Mouse (Mus musculus): ENCODE results near the gene Mocs2.

Gene Mocs2

DNA sequence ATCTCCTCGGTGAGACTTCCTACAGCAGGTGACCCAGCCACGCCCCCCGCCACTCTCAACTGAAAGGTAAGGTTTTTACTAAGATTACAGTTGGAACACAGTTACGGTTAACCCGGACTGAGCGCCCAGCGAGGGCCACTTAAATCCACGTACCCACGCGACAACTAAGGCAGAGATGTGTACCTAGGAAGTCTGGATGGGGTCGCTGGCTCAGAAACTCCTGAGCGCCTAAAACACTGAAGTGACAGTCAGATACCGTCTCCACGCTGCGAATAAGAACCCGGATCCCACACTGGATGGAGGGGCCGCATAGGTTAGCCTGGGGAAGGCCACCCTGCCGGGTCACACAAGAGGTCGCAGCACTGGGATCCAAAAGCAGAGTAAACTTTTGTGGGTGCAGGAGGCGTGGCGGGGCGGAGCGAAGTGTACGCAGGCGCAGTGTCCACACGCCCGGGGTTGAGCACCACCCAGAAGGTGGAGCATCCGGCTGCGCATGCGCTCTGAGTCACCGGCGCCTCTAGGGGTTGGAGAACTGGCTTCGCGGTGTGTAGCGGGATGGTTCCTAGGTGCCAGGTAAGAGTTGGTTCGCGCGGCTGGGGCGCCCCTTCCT lies at the start of gene Mocs2:
TSS of gene Mocs2 (plus strand) at position 486 of the 610 bp plus-strand sequence.
- DNase-seq (ENCODE audit: low spot score): peak; percentile 94

DNA sequence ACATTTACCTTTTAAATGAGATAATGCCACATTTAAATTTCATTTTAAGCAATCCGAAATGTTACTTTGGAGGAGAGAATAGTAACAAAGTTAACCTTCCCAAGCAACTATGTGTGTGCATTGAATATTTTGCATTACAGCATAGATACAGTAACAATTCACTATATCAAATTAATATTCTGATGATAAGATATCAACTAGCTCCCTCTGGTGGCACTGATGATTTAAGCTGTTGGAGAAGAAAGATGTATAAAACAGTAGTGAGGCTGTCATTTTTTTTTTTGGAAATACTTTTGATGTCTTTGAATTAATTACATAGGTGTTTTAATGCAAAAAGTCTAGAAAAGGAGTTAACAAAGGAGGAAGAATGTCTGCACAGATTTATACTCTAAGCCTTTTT lies 26.5 kb upstream of the Mocs2 start:
- DNase-seq (ENCODE audit: low spot score): peak; percentile 10

DNA sequence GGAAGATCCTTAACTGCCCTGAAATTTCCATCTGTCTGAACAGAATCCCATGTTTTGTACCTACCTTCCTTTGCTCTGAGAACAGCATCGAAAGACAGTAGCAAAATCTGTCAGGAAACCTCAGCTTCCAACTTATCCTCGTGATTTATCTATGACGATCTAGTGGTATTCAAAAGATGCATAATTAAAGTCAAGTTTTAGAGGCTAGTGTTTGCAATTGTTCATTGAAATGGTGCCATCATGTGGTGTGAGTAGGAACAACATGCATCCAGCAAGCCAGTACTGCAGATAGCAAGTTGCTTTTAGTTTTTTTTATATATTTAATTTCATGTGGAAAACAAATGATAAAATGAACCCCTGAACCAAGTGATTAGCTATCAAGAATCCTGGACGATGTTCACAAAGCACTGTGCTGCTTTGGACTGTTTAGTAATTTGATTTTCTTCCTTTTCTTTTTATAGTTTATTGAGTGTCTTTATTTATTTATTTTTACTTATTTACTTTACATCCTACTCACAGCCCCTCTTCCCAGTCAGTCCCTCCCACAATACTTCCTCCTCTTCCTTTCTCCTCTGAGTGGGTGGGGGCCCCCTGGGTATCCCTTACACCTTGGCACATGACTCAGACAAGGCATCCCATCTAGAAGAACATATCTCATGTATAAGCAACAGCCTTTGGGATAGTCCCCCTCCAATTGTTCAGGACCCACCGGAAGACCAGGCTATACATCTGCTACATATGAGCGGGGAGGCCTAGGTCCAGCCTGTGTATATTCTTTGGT lies 24.6 kb upstream of the Mocs2 start:
- DNase-seq (ENCODE audit: low spot score): peak; percentile 31

DNA sequence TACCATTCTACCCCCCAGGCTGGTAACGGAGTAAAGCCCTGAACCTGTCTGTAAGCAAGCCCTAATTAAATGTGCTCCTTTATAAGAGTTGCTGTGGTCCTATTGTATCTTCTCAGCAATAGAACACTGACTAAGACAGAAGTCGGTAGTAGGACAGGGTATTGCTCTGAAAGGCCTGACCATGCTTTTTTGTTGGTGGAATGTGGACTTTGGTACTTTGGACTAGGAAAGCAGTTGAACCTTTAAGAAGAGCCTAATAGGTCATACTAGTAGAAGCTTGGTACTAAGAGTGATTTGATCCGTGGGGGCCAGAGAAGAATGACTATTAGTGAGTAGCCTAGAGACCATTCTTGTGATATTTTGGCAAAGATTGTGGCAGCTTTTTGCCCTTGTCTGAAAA lies 16.2 kb upstream of the Mocs2 start:
- DNase-seq (ENCODE audit: low spot score): no peak

DNA sequence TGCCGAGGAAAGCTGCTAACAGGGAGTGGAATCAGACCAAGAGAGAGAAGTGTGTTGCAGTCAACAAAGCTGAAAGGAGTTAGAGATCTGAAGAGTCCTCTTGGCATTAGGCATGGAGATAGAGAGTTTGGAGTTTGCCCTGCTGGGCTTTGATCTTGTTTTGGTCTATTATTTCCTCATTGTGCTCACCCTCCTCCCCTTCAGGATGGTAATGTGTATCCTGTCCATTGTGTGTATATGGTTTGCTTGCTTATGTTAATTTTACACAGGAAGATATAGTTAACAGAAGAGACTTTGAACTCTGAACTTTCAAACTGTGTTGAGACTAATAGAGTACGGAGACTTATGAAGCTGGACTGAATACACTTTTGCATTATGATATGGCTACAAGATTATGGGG lies 15.1 kb upstream of the Mocs2 start:
- no peak for DNase-seq (ENCODE audit: low spot score)

DNA sequence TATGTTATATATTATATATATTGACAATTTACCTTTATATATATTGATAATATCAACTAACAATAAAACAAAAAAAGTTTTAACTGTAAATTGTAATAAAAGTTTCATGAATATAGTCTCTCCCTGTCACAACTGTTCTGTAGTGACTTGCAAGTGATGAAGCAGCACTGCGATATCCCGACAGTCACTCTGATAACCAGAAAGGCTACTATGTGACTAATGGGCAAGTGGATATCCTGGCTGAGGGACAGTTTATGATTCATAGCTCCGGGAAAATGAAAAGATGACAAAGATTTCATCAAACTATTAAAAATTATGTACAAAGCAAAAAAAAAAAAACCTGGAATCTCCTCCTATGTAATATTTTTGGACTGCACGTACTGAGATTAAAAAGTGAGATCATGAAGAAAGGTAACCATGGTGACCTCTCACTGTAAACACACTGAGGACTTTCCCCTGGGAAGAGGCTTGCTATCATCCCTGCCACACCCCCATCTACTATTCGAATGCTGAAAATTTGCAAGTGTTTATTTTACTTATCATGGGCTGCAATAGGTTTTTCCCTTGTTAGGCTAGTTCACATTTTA lies 8.3 kb upstream of the Mocs2 start:
- DNase-seq (ENCODE audit: low spot score): no peak

DNA sequence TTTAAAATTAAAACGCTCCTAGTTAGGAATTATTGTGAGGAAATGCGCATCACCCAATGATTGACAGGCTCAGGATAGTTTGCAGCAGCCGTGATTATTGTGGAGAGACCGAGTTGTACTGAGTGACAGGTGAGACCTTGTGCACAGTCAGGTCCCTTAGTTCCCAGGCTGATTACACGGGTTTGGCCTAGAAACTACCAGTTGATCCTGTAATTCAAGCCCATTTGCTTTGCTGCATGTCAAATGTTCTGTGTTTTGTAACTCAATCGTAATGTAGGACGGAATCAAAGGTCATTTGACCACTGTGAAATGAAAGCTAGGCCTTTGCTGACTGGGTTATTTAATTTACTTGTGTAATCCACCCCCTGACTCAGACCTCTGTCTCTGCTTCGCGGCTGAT lies 477 bp downstream of the Mocs2 start:
- DNase-seq (ENCODE audit: low spot score): no peak

DNA sequence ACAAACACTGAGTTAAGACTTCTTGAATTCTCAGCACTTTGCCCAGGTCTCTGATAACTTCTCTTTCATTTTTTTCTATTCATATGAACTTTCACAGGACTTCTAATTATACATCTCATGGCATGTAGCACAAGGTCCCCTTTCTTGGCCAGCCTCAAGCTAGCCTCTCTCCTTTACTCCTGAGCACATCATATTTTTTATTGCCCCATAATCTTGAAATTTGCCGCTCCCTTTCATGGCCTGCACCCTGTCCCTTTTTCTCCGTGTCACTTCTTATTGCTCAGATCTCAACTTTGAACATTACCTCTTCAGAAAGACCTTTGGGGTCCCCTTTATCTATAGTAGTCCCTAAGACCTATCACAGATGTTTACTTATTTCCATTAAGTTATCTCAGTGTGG lies 4.8 kb downstream of the Mocs2 start:
- no peak for DNase-seq (ENCODE audit: low spot score)

DNA sequence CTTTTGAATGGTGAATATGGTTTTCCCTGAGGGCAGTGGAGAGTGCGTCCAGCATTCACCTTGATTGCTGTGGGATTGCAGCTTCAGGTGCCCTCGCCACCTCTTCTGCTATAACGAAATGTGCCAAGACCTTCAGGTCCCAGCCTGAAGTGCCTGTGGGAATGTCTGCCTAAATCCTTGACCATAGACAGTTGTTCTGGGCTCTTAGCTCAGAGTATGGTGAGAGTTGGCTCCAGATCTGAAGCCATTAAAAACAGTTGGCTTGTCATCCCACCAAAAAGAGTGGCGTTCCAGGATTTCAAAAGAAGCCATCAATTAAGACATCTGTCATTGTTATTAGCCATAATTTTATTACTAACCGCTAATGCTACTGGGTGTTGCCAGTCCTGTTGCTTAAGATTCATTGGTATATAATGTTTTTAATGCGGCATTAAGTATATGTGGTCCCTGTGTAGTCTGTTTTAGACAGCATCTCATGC lies 7.4 kb downstream of the Mocs2 start:
- DNase-seq (ENCODE audit: low spot score): no peak

DNA sequence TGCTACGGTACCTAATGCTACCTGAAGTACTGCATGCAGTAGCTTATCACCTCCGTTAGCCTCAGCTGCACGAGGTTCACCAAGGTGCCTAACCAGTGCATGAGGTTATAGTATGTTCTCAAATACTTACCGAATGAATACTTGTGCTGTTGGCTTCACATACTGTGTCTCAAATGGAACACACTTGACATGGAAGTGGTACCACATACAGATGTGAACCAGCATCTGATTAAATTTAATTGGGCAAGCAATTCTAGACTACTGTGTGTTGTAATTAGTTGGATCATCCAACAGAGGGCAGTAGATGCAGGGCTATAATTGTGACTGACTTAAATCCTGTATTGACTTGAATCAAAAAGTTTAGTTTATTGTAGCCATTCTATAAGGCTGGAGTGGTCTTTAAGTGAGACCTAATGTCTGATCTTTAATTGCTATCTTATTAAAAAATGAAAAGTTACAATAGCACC lies 13.4 kb downstream of the Mocs2 start:
- DNase-seq (ENCODE audit: low spot score): peak; percentile 65

DNA sequence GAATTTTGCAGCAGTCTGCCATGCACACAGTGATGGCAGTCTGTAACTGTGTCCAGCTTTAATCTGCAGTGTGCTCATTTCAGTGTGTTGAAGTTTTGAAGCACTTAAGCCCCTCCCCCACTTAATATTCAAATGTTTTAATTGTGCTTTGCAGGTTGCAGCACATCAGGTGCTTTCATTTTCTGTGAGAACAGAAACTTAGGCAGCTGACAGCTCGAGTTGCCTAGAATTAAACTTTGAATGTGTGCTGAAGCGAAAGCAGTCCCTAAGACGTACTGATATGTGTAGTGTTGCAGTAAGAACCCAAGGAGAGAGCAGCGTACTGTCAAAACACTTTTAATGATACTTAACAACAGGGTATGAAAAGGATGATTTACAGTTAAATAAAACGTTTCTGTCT lies 14.7 kb downstream of the Mocs2 start:
- DNase-seq (ENCODE audit: low spot score): no peak

DNA sequence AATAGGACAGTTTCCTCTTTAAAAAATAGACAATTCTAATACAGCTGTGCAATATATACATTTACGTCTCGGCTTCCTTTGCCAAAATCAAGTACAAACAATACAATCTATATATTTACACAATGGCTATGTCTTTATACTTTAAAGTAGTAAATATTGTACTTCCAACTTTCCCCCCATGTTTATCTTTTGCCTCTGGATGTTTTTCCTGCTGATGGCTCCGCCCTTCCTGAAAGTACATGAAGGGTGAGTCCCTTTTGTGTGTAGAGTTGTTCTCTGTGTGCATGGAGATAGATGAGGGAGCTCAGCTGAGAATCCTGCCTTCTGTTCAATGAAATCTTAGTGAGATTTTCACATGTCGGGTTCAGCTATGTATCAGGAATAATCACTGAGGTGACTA lies 15.3 kb downstream of the Mocs2 start:
- DNase-seq (ENCODE audit: low spot score): peak; percentile 44

DNA sequence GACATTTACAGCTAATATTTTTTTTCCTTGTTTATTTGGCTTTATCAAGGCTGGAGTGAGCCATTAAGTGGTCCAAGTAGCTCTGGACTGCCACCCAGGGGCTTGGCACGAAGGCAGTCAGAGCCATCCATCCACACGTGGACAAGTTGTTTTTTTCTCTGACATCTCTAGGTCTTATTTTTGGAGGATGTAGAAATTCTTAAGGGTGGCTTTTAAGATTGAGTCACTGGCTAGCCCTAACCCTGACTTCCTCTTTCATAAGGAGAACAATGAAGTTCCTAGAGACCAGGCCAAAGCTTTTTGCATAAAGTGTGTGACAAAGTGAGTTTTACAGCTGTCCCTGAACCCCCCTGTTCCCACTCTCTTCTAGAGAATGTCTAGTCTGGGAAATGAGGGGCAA lies 16.5 kb downstream of the Mocs2 start:
- DNase-seq (ENCODE audit: low spot score): peak; percentile 36

DNA sequence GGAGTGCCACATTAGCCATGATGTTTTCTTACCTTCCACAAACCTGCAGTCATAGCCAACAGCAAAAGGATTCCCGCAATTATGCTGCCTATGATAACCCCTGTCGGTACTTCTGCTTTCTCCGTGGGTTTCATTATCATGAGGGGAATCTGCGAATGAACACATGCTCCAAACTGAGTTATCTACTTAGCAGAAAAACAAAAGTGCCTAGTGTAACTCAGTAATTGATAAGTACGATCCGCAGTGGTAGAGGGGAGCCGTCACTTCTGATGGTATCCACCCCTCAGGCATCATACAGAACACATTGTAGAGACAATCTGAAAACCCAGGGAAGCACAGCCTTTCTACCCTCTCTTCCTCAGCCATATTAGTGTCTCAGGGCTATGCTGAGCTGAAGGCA lies 19.0 kb downstream of the Mocs2 start:
- DNase-seq (ENCODE audit: low spot score): no peak

DNA sequence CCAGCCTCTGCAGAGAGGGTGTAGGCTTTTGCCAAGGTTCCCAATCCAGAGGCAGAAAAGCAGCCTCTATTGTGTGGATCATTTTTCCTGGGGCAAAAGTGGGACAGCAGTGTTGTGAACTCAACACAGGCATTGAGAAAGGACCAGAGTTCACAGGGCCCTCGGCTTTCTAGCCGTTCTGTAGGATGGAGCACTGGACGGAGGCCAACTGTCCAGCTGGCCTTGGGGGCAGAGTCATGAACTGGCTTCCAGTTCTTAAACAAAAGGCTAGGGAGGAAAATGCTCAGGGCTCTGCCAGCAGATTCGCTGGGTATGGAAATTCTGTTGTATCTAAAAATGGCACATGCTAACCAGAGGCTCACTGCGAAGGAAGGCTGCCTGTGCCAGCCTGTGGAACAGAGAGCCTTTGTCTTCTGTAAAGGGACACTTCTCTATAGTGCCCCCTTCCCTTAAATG lies 20.5 kb downstream of the Mocs2 start:
- peak; percentile 55 for DNase-seq (ENCODE audit: low spot score)

DNA sequence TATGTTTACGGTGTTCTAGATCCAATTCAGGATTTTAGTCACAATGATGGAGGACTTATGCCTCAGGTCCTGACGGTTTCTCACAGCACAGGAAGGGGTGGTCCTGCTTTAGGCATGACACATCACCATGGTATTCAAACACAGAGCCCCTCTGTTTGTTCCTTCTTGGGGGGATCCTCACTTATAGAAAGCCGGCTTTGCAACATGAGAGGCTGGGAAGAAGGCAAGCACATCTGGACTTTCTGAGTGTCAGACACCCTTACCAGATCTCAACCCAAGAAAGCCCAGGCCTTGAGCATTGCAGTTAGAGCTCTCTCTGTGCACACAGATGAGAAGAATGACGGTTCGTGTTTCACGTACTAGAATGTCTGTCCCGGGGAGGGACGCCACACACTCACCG lies 21.1 kb downstream of the Mocs2 start:
- DNase-seq (ENCODE audit: low spot score): no peak

DNA sequence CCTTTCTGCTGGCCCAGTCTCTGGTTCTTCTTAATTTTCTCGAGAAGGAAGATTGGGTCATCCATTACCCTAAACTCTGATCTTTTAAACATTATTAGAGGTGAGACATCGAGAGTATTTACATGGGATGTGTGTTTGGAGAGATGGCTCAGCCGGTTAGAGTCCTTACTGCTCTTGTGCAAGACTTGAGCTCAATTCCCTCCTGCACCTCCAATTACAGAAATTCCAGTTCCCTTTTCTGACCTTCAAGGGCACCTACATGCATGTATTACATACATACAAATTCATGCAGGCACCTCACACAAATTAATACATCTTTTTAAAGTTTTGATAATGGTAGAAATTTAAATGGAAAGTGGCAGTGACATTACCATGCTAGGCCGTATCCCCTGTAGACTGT lies 22.5 kb downstream of the Mocs2 start:
- no peak for DNase-seq (ENCODE audit: low spot score)

DNA sequence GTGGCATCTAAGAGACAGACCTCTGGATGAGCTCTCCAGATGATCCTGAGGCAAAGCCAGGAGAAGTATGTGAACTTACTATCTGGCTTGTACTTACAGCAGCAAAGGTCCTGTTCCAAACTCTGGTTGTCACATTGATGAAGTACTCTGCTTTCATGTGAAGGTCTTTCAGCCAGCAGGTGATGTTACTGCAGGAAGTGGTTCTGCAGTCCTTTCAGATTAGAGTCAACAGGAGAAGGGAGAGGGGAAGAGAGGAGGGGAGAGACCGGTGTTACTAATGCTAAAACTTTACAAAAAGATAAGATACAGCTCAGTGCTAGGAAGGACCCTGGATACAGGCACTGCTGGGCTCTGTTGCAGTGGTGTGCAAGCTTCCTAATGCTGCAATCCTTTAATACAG lies 25.3 kb downstream of the Mocs2 start:
- DNase-seq (ENCODE audit: low spot score): no peak

DNA sequence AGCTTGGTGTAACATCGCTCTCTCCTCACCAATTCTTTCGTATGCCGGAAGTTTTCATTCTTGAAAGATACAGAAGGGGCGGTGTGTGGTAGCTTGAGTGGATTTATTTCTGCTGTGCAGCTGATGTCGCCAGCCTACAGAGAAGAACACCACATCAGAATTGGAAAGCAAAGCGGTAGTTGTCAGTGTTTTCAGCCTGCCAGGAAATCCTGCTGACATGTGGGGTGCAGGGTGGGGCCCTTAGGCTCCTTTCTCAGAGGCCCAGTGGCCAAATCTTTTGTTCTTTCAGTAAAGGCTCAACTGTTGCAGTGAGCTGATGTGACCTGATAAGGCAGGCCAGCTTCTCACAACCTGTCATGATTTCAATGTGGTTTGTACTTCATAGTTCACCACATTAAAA lies 27.8 kb downstream of the Mocs2 start:
- DNase-seq (ENCODE audit: low spot score): peak; percentile 55

DNA sequence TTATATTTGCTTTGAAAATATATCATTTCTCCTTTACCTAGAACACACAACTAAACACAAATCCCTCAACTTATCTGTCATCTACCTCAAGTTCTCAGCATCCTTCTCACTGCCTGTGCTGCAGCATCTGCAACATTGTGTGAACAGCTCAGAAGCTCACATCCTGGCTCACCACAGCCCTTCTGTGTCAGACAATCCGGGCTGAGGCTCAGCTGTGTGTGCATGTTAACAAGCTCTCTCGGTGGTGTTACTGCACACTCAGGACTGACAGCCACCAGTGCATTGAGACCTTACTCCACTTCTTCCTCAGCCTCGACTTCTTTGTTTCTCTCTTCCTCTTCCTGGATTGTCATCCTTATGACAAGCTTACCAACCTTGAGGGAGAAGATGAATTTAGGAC lies 30.9 kb downstream of the Mocs2 start:
- no peak for DNase-seq (ENCODE audit: low spot score)

DNA sequence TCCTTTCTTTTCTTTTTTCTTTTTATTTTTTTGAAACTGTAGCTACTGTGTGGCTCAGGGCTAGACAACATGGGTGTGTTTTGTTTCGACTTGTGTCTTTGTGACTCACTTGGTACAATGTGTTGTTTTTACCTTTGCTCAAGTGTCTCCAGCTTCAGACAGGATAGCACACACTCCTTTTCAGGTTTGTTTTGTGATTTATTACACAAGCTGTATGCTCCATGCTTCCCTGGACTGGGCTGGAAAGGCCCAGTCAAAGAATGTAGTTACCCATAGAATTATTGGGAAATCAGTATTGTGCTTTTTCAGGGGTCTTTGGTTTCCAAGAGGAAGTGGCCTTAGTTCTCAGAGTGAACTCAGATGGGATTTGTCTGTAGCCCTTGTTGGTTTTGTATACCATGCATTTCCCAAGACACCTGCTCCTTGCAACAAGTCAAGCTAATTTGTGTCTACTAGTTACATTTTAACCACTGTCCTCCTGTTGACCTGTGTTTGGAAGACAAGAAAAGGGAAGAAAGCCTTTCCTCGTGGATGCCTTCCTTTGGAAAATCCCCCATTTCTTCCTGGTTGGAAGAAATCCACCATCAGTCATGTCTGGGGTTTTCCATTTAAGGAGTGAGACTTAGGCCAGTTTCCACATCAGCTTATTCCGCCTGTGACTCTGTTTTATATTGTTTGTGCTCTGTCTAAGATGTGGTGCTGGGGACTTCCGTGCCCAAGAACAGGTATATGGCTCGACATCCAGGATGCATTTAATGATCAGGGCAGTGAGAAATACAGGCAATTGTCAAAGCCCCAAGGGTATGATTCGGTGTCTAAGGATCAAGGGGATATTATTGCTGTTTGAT lies 34.5 kb downstream of the Mocs2 start:
- DNase-seq (ENCODE audit: low spot score): no peak

DNA sequence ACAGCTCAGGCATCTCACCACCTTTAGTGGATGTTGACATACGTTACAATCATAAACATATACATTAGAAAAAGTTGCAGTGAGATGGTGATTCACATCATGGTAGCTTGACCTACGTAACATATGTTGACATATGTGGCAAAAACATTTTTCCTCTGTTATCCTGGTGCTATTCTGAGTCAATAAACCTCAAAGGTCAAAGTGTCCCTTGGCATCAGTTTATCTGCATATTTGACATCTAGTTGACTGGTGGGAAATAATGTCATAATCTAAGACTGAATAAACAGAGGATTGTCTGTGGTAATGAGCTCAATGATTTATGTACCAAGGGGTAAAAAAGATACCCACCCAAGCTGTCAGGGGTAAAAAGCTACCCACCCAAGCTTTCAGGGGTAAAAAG lies 35.1 kb downstream of the Mocs2 start:
- DNase-seq (ENCODE audit: low spot score): no peak
